Mouse (Mus musculus) thymus, adult 18-20 months (tissue): ENCODE data around the gene Iqsec3.

Experiments
- DNase-seq, 2 experiments: peaks; one replicate each; pipeline ENCODE4 v3.0.0; 2022; ENCODE audit warnings: mixed read lengths in 2 of 2

The Iqsec3 gene

GRCm38 (mm10) chr6:121473093-121473821 is at the start of gene Iqsec3:
Iqsec3 (minus strand) TSS chr6:121473678.
- DNase-seq = peak; percentile 47 to 60

- no peak for DNase-seq
Measured at GRCm38 (mm10) chr6:121522106-121522705, 48.7 kb upstream of the Iqsec3 start.

- DNase-seq = no peak
Measured at GRCm38 (mm10) chr6:121521030-121521429, 47.6 kb upstream of the Iqsec3 start.

- no peak for DNase-seq
Measured at GRCm38 (mm10) chr6:121519896-121520295, 46.4 kb upstream of the Iqsec3 start.

GRCm38 (mm10) chr6:121519266-121519810 is 45.9 kb upstream of the Iqsec3 start:
- DNase-seq = no peak

GRCm38 (mm10) chr6:121517726-121518125 is 44.2 kb upstream of the Iqsec3 start:
- no peak for DNase-seq

- no peak for DNase-seq
Measured at GRCm38 (mm10) chr6:121510381-121510780, 36.9 kb upstream of the Iqsec3 start.

GRCm38 (mm10) chr6:121509871-121510270 is 36.4 kb upstream of the Iqsec3 start:
- no peak for DNase-seq

GRCm38 (mm10) chr6:121508266-121508665 is 34.8 kb upstream of the Iqsec3 start:
- no peak for DNase-seq

- DNase-seq = no peak
Measured at GRCm38 (mm10) chr6:121501044-121501638, 27.7 kb upstream of the Iqsec3 start.

GRCm38 (mm10) chr6:121499856-121500255 is 26.4 kb upstream of the Iqsec3 start:
- no peak for DNase-seq

- no peak for DNase-seq
Measured at GRCm38 (mm10) chr6:121498819-121499535, 25.5 kb upstream of the Iqsec3 start.

GRCm38 (mm10) chr6:121495606-121496005 is 22.1 kb upstream of the Iqsec3 start:
- no peak for DNase-seq

GRCm38 (mm10) chr6:121495026-121495425 is 21.5 kb upstream of the Iqsec3 start:
- no peak for DNase-seq

- DNase-seq = no peak
Measured at GRCm38 (mm10) chr6:121494319-121494718, 20.8 kb upstream of the Iqsec3 start.

- no peak for DNase-seq
Measured at GRCm38 (mm10) chr6:121491339-121491738, 17.9 kb upstream of the Iqsec3 start.

- no peak for DNase-seq
Measured at GRCm38 (mm10) chr6:121472273-121472672, 1.2 kb downstream of the Iqsec3 start.

GRCm38 (mm10) chr6:121468235-121468634 is 5.2 kb downstream of the Iqsec3 start:
- DNase-seq = no peak

- DNase-seq = no peak
Measured at GRCm38 (mm10) chr6:121462628-121463340, 10.7 kb downstream of the Iqsec3 start.

GRCm38 (mm10) chr6:121457381-121457780 is 16.1 kb downstream of the Iqsec3 start:
- no peak for DNase-seq

GRCm38 (mm10) chr6:121456651-121457050 is 16.8 kb downstream of the Iqsec3 start:
- no peak for DNase-seq
